Mouse (Mus musculus) forebrain, embryonic 13.5 days (tissue): Measurements from ENCODE around the gene Spc24. TPM values are rescaled to one million over a fixed set of nuclear protein-coding genes. Genes with fewer than 3 reads are reported as not detected.
"Not testable (repeated sequence)": the region's sequence is repeated elsewhere in the genome, so short reads cannot be mapped to it uniquely, and the experiment has no call there.

Experiments
- ATAC-seq: fragments of 200-750 bp; cut with Nextera tagmentation; 2 replicates; pipeline ENCODE4 v1.8.0; 2017
- H3K27ac ChIP-seq: fragments of 300-500 bp; sonication (generic); 2 replicates; pipeline ENCODE4 v1.5.1; 2015; ENCODE audit warnings: inconsistent platforms, mild to moderate bottlenecking, moderate library complexity
- H3K27me3 ChIP-seq: fragments of 300-500 bp; sonication (generic); 2 replicates; pipeline ENCODE4 v1.6.1; 2015; ENCODE audit warnings: mild to moderate bottlenecking, inconsistent platforms
- H3K36me3 ChIP-seq: fragments of 300-500 bp; sonication (generic); 2 replicates; pipeline ENCODE4 v1.6.1; 2015; ENCODE audit warnings: mild to moderate bottlenecking, inconsistent platforms; ENCODE audit not compliant: poor library complexity, severe bottlenecking
- H3K4me1 ChIP-seq: fragments of 300-500 bp; sonication (generic); 2 replicates; pipeline ENCODE4 v1.6.1; 2015; ENCODE audit warnings: inconsistent platforms
- H3K4me2 ChIP-seq: fragments of 300-500 bp; sonication (generic); 2 replicates; pipeline ENCODE4 v1.6.1; 2015; ENCODE audit warnings: inconsistent platforms, mild to moderate bottlenecking, moderate library complexity
- H3K4me3 ChIP-seq: fragments of 300-500 bp; sonication (generic); 2 replicates; pipeline ENCODE4 v1.5.1; 2015; ENCODE audit warnings: mild to moderate bottlenecking, inconsistent platforms
- H3K9ac ChIP-seq: fragments of 300-500 bp; sonication (generic); 2 replicates; pipeline ENCODE4 v1.6.1; 2015; ENCODE audit warnings: mild to moderate bottlenecking, inconsistent platforms
- H3K9me3 ChIP-seq: fragments of 300-500 bp; sonication (generic); replicated peaks from 2 replicates; pipeline ENCODE4 v1.6.1; 2016; ENCODE audit warnings: inconsistent platforms
- WGBS: fragments of 180-500 bp; shearing (Covaris S2); methylation state at CpG from one replicate; pipeline ENCODE4 v1.1.7; 2015; 5-methylcytosine and 5-hydroxymethylcytosine counted together
- polyA plus RNA-seq: library from polyadenylated mRNA; unstranded; fragments of >200 nt; fragmentation: Nextera tagmentation; extraction: Ambion mirVana; gene quantifications from 2 replicates; pipeline ENCODE4 v1.2.1, GENCODE M21; 2015

Gene Spc24
- polyA plus RNA-seq, 1 experiment from 2014 or later: 95.6 TPM

GRCm38 (mm10) chr9:21795579-21795978 lies 35.5 kb upstream of the Spc24 start:
- WGBS: 81% methylated on average over 5 of the region's 5 CpGs
- H3K27me3 ChIP-seq: no peaks in the 10 kb centered on the region
- no peak overlapping the region for H3K4me2 ChIP-seq
- H3K4me1 ChIP-seq: peaks cover 30% of the 10 kb centered on the region
- no peaks in the 10 kb centered on the region for H3K9me3 ChIP-seq
- H3K4me3 ChIP-seq: no peak overlapping the region
- H3K36me3 ChIP-seq: peaks cover 16% of the 10 kb centered on the region
- no peak overlapping the region for H3K9ac ChIP-seq
- no peak for ATAC-seq
- H3K27ac ChIP-seq: no peak overlapping the region

GRCm38 (mm10) chr9:21794925-21795324 lies 34.8 kb upstream of the Spc24 start:
- no peak overlapping the region for H3K4me2 ChIP-seq
- no peak overlapping the region for H3K4me3 ChIP-seq
- H3K27me3 ChIP-seq: no peaks in the 10 kb centered on the region
- 96% methylated on average over 25 of the region's 25 CpGs for WGBS
- no peaks in the 10 kb centered on the region for H3K9me3 ChIP-seq
- ATAC-seq: no peak
- H3K36me3 ChIP-seq: peaks cover 16% of the 10 kb centered on the region
- no peak overlapping the region for H3K9ac ChIP-seq
- H3K27ac ChIP-seq: no peak overlapping the region
- H3K4me1 ChIP-seq: peaks cover 30% of the 10 kb centered on the region

- ATAC-seq: no peak
- no peaks in the 10 kb centered on the region for H3K9me3 ChIP-seq
- H3K4me1 ChIP-seq: peaks cover 30% of the 10 kb centered on the region
- no peaks in the 10 kb centered on the region for H3K27me3 ChIP-seq
- no peak overlapping the region for H3K4me3 ChIP-seq
- no peak overlapping the region for H3K9ac ChIP-seq
- H3K36me3 ChIP-seq: peaks cover 16% of the 10 kb centered on the region
- H3K27ac ChIP-seq: no peak overlapping the region
- 93% methylated on average over 18 of the region's 18 CpGs for WGBS
- H3K4me2 ChIP-seq: no peak overlapping the region
These were observed 34.3 kb upstream of the Spc24 start for GRCm38 (mm10) chr9:21794344-21794834.

GRCm38 (mm10) chr9:21793507-21793906 lies 33.4 kb upstream of the Spc24 start:
- H3K9me3 ChIP-seq, H3K27me3 ChIP-seq, H3K27ac ChIP-seq, H3K9ac ChIP-seq, H3K4me2 ChIP-seq, ATAC-seq, H3K4me3 ChIP-seq: not testable (repeated sequence)
- Histone ChIP-seq H3K36me3 (peaks cover 16% of the 10 kb centered on the region), H3K4me1 (peaks cover 27% of the 10 kb centered on the region)
- WGBS: 97% methylated on average over 6 of the region's 6 CpGs

- Histone ChIP-seq H3K4me2 (no peak overlapping the region), H3K9ac (no peak overlapping the region), H3K27me3 (no peaks in the 10 kb centered on the region), H3K27ac (peak overlapping the region; percentile 57), H3K4me1 (peaks cover 21% of the 10 kb centered on the region), H3K9me3 (no peaks in the 10 kb centered on the region), H3K36me3 (peaks cover 16% of the 10 kb centered on the region), H3K4me3 (no peak overlapping the region)
- WGBS: 65% methylated on average over 8 of the region's 8 CpGs
- ATAC-seq: peak; percentile 75
These were observed 32.5 kb upstream of the Spc24 start for GRCm38 (mm10) chr9:21792644-21793043.

- Histone ChIP-seq H3K4me3 (no peak overlapping the region), H3K27me3 (no peaks in the 10 kb centered on the region), H3K9me3 (no peaks in the 10 kb centered on the region), H3K27ac (no peak overlapping the region; the same call in 1 of the 2 replicates), H3K36me3 (peaks cover 16% of the 10 kb centered on the region), H3K9ac (no peak overlapping the region), H3K4me1 (peaks cover 17% of the 10 kb centered on the region), H3K4me2 (no peak overlapping the region)
- no peak for ATAC-seq
- 91% methylated on average over 8 of the region's 8 CpGs for WGBS
These were observed 31.8 kb upstream of the Spc24 start for GRCm38 (mm10) chr9:21791861-21792260.

GRCm38 (mm10) chr9:21788234-21788633 lies 28.1 kb upstream of the Spc24 start:
- WGBS: 88% methylated on average over 9 of the region's 9 CpGs
- Histone ChIP-seq H3K36me3 (no peaks in the 10 kb centered on the region), H3K4me3 (no peak overlapping the region), H3K9me3 (no peaks in the 10 kb centered on the region), H3K9ac (no peak overlapping the region), H3K27ac (no peak overlapping the region), H3K27me3 (no peaks in the 10 kb centered on the region), H3K4me1 (peaks cover 15% of the 10 kb centered on the region), H3K4me2 (no peak overlapping the region)
- no peak for ATAC-seq

GRCm38 (mm10) chr9:21787654-21788053 lies 27.6 kb upstream of the Spc24 start:
- Histone ChIP-seq H3K9me3 (no peaks in the 10 kb centered on the region), H3K36me3 (no peaks in the 10 kb centered on the region), H3K27me3 (no peaks in the 10 kb centered on the region), H3K27ac (no peak overlapping the region), H3K4me2 (no peak overlapping the region), H3K4me1 (peaks cover 9% of the 10 kb centered on the region), H3K4me3 (no peak overlapping the region), H3K9ac (no peak overlapping the region)
- 86% methylated on average over 5 of the region's 5 CpGs for WGBS
- no peak for ATAC-seq

GRCm38 (mm10) chr9:21786906-21787305 lies 26.8 kb upstream of the Spc24 start:
- peaks cover 2% of the 10 kb centered on the region; the same call in 1 of the 2 replicates for H3K4me1 ChIP-seq
- H3K9me3 ChIP-seq: no peaks in the 10 kb centered on the region
- no peak overlapping the region for H3K4me2 ChIP-seq
- H3K9ac ChIP-seq: no peak overlapping the region
- peak; percentile 75; the same call in 1 of the 2 replicates for ATAC-seq
- H3K36me3 ChIP-seq: no peaks in the 10 kb centered on the region
- no peak overlapping the region for H3K27ac ChIP-seq
- WGBS: 2% methylated on average over 6 of the region's 6 CpGs
- no peak overlapping the region for H3K4me3 ChIP-seq
- no peaks in the 10 kb centered on the region for H3K27me3 ChIP-seq

GRCm38 (mm10) chr9:21786309-21786708 lies 26.2 kb upstream of the Spc24 start:
- WGBS: 75% methylated on average over 2 of the region's 2 CpGs
- not testable (repeated sequence) for H3K4me2 ChIP-seq, H3K36me3 ChIP-seq, ATAC-seq, H3K9ac ChIP-seq, H3K27me3 ChIP-seq, H3K27ac ChIP-seq, H3K9me3 ChIP-seq, H3K4me3 ChIP-seq, H3K4me1 ChIP-seq

- no peak for ATAC-seq
- H3K27me3 ChIP-seq: no peaks in the 10 kb centered on the region
- no peak overlapping the region for H3K27ac ChIP-seq
- no peak overlapping the region for H3K4me2 ChIP-seq
- no peaks in the 10 kb centered on the region for H3K9me3 ChIP-seq
- H3K36me3 ChIP-seq: peaks cover 8% of the 10 kb centered on the region; the same call in 1 of the 2 replicates
- H3K4me1 ChIP-seq: no peaks in the 10 kb centered on the region
- no peak overlapping the region for H3K4me3 ChIP-seq
- 87% methylated on average over 7 of the region's 7 CpGs for WGBS
- H3K9ac ChIP-seq: no peak overlapping the region
These were observed 24.6 kb upstream of the Spc24 start for GRCm38 (mm10) chr9:21784517-21785307.

- Histone ChIP-seq H3K4me1 (no peaks in the 10 kb centered on the region), H3K36me3 (peaks cover 27% of the 10 kb centered on the region), H3K4me2 (no peak overlapping the region), H3K9ac (no peak overlapping the region), H3K27me3 (no peaks in the 10 kb centered on the region), H3K4me3 (no peak overlapping the region), H3K9me3 (no peaks in the 10 kb centered on the region), H3K27ac (no peak overlapping the region)
- ATAC-seq: no peak
- 86% methylated on average over 15 of the region's 15 CpGs for WGBS
These were observed 21.8 kb upstream of the Spc24 start for GRCm38 (mm10) chr9:21781657-21782468.
